Mouse (Mus musculus): ENCODE results near the gene Ccnb2.

- TF ChIP-seq CTCF (IDR thresholded peaks at IDR 0.05; ENCODE audit: low read depth) (no peak), EP300 (IDR thresholded peaks at IDR 0.05; ENCODE audit: low read depth) (no peak)
Observed at GRCm38 (mm10) chr9:70391042-70391441, 30.3 kb downstream of the Ccnb2 start.
